Mouse (Mus musculus) C2C12 (cell line): ENCODE measurements at regions not wholly inside any gene's neighbourhood (a gene's known extent, or its start where the extent isn't known, plus 50 kb on each side); places are given as distances from the start of the nearest gene placed in this dataset.

Source experiments
- H3K27me3 ChIP-seq: one replicate; pipeline ENCODE4 v1.6.1; 2011; ENCODE audit not compliant: control insufficient read depth, insufficient read depth, insufficient read length
- H3K36me3 ChIP-seq: one replicate; pipeline ENCODE4 v1.6.1; 2011; ENCODE audit not compliant: control insufficient read depth, insufficient read depth
- H3K4me3 ChIP-seq: one replicate; pipeline ENCODE4 v1.5.1; 2011; ENCODE audit warnings: mild to moderate bottlenecking, control low read depth; ENCODE audit not compliant: poor library complexity, insufficient read depth, severe bottlenecking
- H3K79me2 ChIP-seq: one replicate; pipeline ENCODE4 v1.6.1; 2011; ENCODE audit not compliant: control insufficient read depth, insufficient read depth
- H3K79me3 ChIP-seq: one replicate; pipeline ENCODE4 v1.6.1; 2011; ENCODE audit warnings: low read depth, control low read depth
- H3ac ChIP-seq: one replicate; pipeline ENCODE3; 2011; ENCODE audit warnings: low read depth; ENCODE audit not compliant: control insufficient read depth, insufficient read length
- CEBPB ChIP-seq: IDR thresholded peaks from one replicate; pipeline ENCODE4 v1.6.1; 2011; ENCODE audit warnings: low read depth, mild to moderate bottlenecking, control low read depth, moderate library complexity
- CTCF ChIP-seq: IDR thresholded peaks from one replicate; pipeline ENCODE4 v1.5.1; 2011; ENCODE audit not compliant: control insufficient read depth, insufficient read depth, insufficient read length
- FOSL1 ChIP-seq: IDR thresholded peaks from one replicate; pipeline ENCODE4 v1.8.0; 2011; ENCODE audit warnings: mild to moderate bottlenecking, low read length; ENCODE audit not compliant: poor library complexity, insufficient read depth, severe bottlenecking
- MAX ChIP-seq: IDR thresholded peaks from one replicate; pipeline ENCODE4 v1.6.1; 2011; ENCODE audit warnings: mild to moderate bottlenecking, control low read depth
- MYOD1 ChIP-seq: IDR thresholded peaks from one replicate; pipeline ENCODE4 v1.6.1; 2011; ENCODE audit warnings: low read depth; ENCODE audit not compliant: control insufficient read depth, insufficient read length
- MYOG ChIP-seq: IDR thresholded peaks from one replicate; pipeline ENCODE4 v1.6.1; 2011; ENCODE audit not compliant: control insufficient read depth, insufficient read length; ENCODE audit errors: extremely low read depth
- USF1 ChIP-seq: IDR thresholded peaks from one replicate; pipeline ENCODE4 v1.6.1; 2011; ENCODE audit warnings: low read depth, mild to moderate bottlenecking, control low read depth, moderate library complexity

DNA sequence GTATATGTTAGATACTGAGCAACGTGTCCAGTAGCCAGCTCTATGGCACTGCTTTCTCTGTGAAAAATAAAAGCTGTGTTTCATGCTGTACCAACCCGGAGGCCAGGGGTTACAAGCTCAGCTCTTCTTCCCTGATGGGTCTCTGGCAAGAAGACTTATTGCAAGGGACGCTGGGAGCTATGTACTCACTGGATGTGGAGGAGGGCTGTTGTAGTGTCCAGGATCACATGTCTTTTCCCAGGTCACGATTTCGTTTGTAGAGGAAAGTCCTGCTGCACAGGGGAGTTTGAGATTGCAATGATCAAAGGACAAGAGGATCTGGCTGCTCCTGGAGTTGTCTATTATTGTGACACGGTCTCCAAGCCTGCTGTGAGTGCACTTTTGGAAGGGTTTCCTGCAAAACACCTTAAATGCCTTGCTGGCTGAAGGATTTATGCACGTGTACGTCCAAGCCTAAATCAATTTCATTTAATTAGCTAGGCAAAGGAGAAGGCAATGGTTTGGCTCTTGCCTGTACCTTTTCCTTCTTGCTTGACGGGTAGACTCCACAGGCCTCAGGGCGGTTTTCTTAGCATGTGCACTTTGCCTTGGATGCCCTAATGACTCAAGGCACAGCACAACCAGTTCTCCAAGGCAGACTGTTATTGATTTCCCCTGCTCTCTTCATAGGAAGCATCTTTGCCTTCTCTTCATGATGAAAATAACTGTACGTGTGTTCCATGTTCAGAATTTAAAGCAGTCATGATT lies 87.2 kb upstream of the Plppr5 start:
- H3K36me3 ChIP-seq: no peaks in the 10 kb centered on the region
- H3K4me3 ChIP-seq: no peak overlapping the region
- TF ChIP-seq MYOD1: no peak
- TF ChIP-seq FOSL1: no peak
- TF ChIP-seq MAX: no peak
- no peak for TF ChIP-seq CEBPB
- TF ChIP-seq MYOG: no peak
- no peak for TF ChIP-seq USF1
- TF ChIP-seq CTCF: no peak
- no peaks in the 10 kb centered on the region for H3K79me3 ChIP-seq
- H3K79me2 ChIP-seq: no peaks in the 10 kb centered on the region
- H3K27me3 ChIP-seq: no peaks in the 10 kb centered on the region
- no peak overlapping the region for H3ac ChIP-seq

DNA sequence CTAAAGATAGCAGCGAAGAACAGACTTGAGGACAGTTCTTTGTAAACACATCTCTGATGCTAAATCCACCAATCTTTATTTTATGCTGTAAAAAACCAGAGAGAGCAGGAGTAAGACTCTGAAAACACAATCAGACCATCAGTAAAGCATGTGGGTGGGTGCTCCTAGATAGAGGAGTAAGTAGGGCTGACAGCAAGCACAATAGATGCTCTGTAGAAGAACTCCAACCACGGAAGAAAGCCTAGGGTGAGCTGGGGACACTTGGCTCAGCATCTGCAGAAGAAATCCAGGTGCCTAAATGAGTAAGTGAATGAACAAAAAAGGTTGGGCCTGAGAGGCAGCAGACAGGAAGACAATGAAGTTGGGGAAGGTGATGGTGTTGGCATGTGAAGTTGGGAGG lies 88.3 kb upstream of the Plppr5 start:
- Histone ChIP-seq H3K79me2 (no peaks in the 10 kb centered on the region), H3K4me3 (no peak overlapping the region), H3K36me3 (no peaks in the 10 kb centered on the region), H3K79me3 (no peaks in the 10 kb centered on the region), H3K27me3 (no peaks in the 10 kb centered on the region), H3ac (no peak overlapping the region)
- TF ChIP-seq FOSL1 (no peak), CEBPB (no peak), MAX (no peak), MYOD1 (no peak), CTCF (no peak), MYOG (no peak), USF1 (no peak)

DNA sequence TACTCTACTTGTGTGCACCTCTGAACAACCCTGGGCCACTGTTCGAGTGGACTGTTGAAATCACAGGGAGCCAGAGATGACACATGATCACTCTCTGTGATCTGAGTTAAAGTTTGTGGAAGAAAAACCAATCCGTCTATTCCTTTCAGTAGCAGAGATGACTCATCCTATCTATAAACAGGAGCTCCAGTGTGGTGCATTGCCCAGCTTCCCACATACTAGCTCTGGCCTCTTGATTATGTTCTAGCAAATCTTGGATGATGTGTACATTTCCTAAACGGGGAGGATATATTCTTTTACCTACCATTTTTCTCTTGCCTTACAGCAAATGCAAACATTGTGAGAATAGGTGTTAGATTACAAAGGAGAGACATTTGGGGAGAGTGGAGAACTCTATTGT lies 94.5 kb upstream of the Plppr5 start:
- H3K36me3 ChIP-seq: no peaks in the 10 kb centered on the region
- no peaks in the 10 kb centered on the region for H3K79me3 ChIP-seq
- H3K27me3 ChIP-seq: no peaks in the 10 kb centered on the region
- H3K79me2 ChIP-seq: no peaks in the 10 kb centered on the region
- no peak overlapping the region for H3ac ChIP-seq
- H3K4me3 ChIP-seq: no peak overlapping the region
- TF ChIP-seq USF1 (no peak), MAX (no peak), MYOD1 (no peak)

DNA sequence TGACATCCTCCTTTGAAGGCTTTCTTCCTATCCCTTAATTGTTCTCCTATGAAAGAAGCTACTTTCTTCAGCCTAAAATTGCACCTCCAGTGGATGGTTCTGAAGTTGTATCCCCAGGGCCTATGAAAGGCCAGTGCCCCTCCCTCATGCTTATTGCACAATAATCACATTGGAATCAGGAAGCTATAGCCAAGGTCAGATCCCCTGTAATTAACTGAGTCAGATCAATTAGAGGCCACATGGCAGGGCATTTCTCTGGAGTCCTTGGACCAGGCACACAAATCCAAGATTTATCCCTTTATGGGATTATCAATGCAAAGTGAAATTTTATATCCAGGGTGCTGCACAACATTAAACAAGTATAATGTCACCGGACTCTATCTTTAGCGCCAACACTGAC lies 98.8 kb upstream of the Plppr4 start:
- Histone ChIP-seq H3ac (no peak overlapping the region), H3K36me3 (no peaks in the 10 kb centered on the region), H3K79me2 (no peaks in the 10 kb centered on the region), H3K27me3 (no peaks in the 10 kb centered on the region), H3K4me3 (no peak overlapping the region), H3K79me3 (no peaks in the 10 kb centered on the region)
- no peak for TF ChIP-seq USF1
- no peak for TF ChIP-seq MYOG
- peak; percentile 80 for TF ChIP-seq CEBPB

DNA sequence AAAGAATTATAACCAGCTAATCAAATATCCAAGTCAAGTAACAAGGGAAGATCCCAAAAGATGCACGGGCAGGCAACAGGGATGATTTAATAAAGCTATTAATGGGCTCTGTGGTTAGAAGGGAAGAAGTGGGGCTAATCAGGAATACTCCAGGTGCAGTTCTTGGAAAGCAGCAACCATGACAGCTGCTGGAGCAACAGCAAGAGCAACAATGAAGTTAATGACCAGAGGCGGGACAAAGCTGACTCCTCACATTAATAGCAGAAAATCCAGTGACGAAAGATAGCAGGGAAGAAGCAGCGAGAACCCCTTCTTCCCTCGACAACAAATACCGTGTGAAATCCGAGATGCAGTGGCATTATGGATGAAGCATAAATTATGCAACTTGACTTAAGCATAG lies 89.9 kb upstream of the Plppr4 start:
- H3K79me2 ChIP-seq: no peaks in the 10 kb centered on the region
- no peak overlapping the region for H3ac ChIP-seq
- H3K36me3 ChIP-seq: no peaks in the 10 kb centered on the region
- H3K79me3 ChIP-seq: no peaks in the 10 kb centered on the region
- no peak overlapping the region for H3K4me3 ChIP-seq
- TF ChIP-seq MYOG: no peak
- TF ChIP-seq MAX: no peak
- no peak for TF ChIP-seq MYOD1
- no peak for TF ChIP-seq FOSL1
- TF ChIP-seq USF1: no peak
- TF ChIP-seq CEBPB: no peak
- TF ChIP-seq CTCF: no peak
- no peaks in the 10 kb centered on the region for H3K27me3 ChIP-seq

DNA sequence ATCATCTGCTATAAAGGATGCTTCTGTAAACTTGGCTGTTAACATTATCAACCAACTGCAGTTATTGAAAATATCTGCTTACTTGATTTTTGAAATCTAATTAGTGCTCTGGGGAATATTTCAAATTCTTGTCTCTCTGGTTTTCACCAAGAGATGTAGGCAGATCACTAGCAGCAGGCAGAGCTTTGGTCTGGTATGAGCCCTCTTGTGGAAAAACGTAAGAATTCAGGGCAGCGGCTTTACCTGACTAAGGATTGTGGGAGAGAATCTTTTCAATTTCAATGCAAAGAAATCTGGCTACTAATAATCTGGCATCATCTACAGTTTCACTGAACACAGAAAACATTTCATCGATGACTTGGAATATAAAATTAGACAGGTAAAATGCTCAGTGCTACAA lies 81.2 kb upstream of the Plppr4 start:
- Histone ChIP-seq H3K79me3 (no peaks in the 10 kb centered on the region), H3K27me3 (no peaks in the 10 kb centered on the region), H3ac (no peak overlapping the region), H3K36me3 (no peaks in the 10 kb centered on the region), H3K79me2 (no peaks in the 10 kb centered on the region), H3K4me3 (no peak overlapping the region)
- TF ChIP-seq CTCF (no peak), MYOD1 (no peak), FOSL1 (no peak), MYOG (no peak), MAX (no peak), USF1 (no peak), CEBPB (no peak)
